Mouse (Mus musculus) testis, postnatal 10 days (tissue): ENCODE data around the gene Schip1.

Experiments used
- DNase-seq: peaks from one replicate; pipeline ENCODE4 v3.0.0; 2021; ENCODE audit warnings: low spot score

The Schip1 gene

GRCm38 (mm10) chr3:68388023-68388422, 323.4 kb downstream of the Schip1 start:
- DNase-seq = no peak

- DNase-seq = no peak
Measured at GRCm38 (mm10) chr3:68393578-68393977, 329.0 kb downstream of the Schip1 start.

- DNase-seq = no peak
Measured at GRCm38 (mm10) chr3:68398691-68399090, 334.1 kb downstream of the Schip1 start.

- no peak for DNase-seq
Measured at GRCm38 (mm10) chr3:68400121-68400520, 335.5 kb downstream of the Schip1 start.

GRCm38 (mm10) chr3:68403343-68403742, 338.7 kb downstream of the Schip1 start:
- no peak for DNase-seq

- no peak for DNase-seq
Measured at GRCm38 (mm10) chr3:68403783-68404217, 339.2 kb downstream of the Schip1 start.

GRCm38 (mm10) chr3:68405724-68406123, 341.1 kb downstream of the Schip1 start:
- DNase-seq = no peak

- DNase-seq = no peak
Measured at GRCm38 (mm10) chr3:68412262-68412661, 347.7 kb downstream of the Schip1 start.

- DNase-seq = no peak
Measured at GRCm38 (mm10) chr3:68419792-68420191, 355.2 kb downstream of the Schip1 start.

- DNase-seq = no peak
Measured at GRCm38 (mm10) chr3:68420927-68421326, 356.3 kb downstream of the Schip1 start.

- DNase-seq = no peak
Measured at GRCm38 (mm10) chr3:68421849-68422248, 357.2 kb downstream of the Schip1 start.

- DNase-seq = no peak
Measured at GRCm38 (mm10) chr3:68428081-68428480, 363.5 kb downstream of the Schip1 start.

GRCm38 (mm10) chr3:68434435-68434834, 369.8 kb downstream of the Schip1 start:
- no peak for DNase-seq

- no peak for DNase-seq
Measured at GRCm38 (mm10) chr3:68434897-68435296, 370.3 kb downstream of the Schip1 start.

GRCm38 (mm10) chr3:68448480-68448879, 383.9 kb downstream of the Schip1 start:
- DNase-seq = no peak

- no peak for DNase-seq
Measured at GRCm38 (mm10) chr3:68451634-68452033, 387.0 kb downstream of the Schip1 start.

- no peak for DNase-seq
Measured at GRCm38 (mm10) chr3:68453266-68453665, 388.7 kb downstream of the Schip1 start.

GRCm38 (mm10) chr3:68453719-68454455, 389.3 kb downstream of the Schip1 start:
- DNase-seq = no peak

GRCm38 (mm10) chr3:68466643-68467042, 402.0 kb downstream of the Schip1 start:
- no peak for DNase-seq

- DNase-seq = no peak
Measured at GRCm38 (mm10) chr3:68467941-68468687, 403.5 kb downstream of the Schip1 start.

GRCm38 (mm10) chr3:68469643-68470042, 405.0 kb downstream of the Schip1 start:
- no peak for DNase-seq

GRCm38 (mm10) chr3:68470061-68470460, 405.5 kb downstream of the Schip1 start:
- DNase-seq = no peak

GRCm38 (mm10) chr3:68470622-68471021, 406.0 kb downstream of the Schip1 start:
- no peak for DNase-seq
